Mouse (Mus musculus) limb, embryonic 11.5 days (tissue): ENCODE results near the gene Atp6v1g2. TPM values are rescaled to one million over a fixed set of nuclear protein-coding genes. Genes with fewer than 3 reads are reported as not detected.

Experiments
- ATAC-seq: fragments of 200-750 bp; cut with Nextera tagmentation; 2 replicates; pipeline ENCODE4 v1.8.0; 2017; ENCODE audit warnings: low read depth; ENCODE audit not compliant: insufficient number of reproducible peaks, low FRiP score, low TSS enrichment
- DNase-seq: peaks from one replicate; pipeline ENCODE4 v3.0.0-alpha.2; 2015; ENCODE audit warnings: low spot score
- H3K27ac ChIP-seq: fragments of 300-500 bp; sonication (generic); replicated peaks from 2 replicates; pipeline ENCODE4 v1.5.1; 2014; ENCODE audit warnings: low read depth, mild to moderate bottlenecking, low read length
- H3K27me3 ChIP-seq: fragments of 300-500 bp; sonication (generic); 2 replicates; pipeline ENCODE4 v1.6.1; 2014; ENCODE audit warnings: mild to moderate bottlenecking, low read length, mixed read lengths; ENCODE audit not compliant: control insufficient read depth, insufficient read depth
- H3K36me3 ChIP-seq: fragments of 300-500 bp; sonication (generic); 2 replicates; pipeline ENCODE4 v1.6.1; 2014; ENCODE audit warnings: mild to moderate bottlenecking, low read length, moderate library complexity, mixed read lengths; ENCODE audit not compliant: control insufficient read depth, insufficient read depth
- H3K4me1 ChIP-seq: fragments of 300-500 bp; sonication (generic); 2 replicates; pipeline ENCODE4 v1.6.1; 2014; ENCODE audit warnings: low read length, mixed read lengths; ENCODE audit not compliant: control insufficient read depth, insufficient read depth
- H3K4me2 ChIP-seq: fragments of 300-500 bp; sonication (generic); 2 replicates; pipeline ENCODE4 v1.6.1; 2014; ENCODE audit warnings: low read depth, mild to moderate bottlenecking, moderate library complexity; ENCODE audit not compliant: severe bottlenecking
- H3K4me3 ChIP-seq: fragments of 300-500 bp; sonication (generic); 2 replicates; pipeline ENCODE4 v1.5.1; 2014; ENCODE audit warnings: low read depth, low read length
- H3K9ac ChIP-seq: fragments of 300-500 bp; sonication (generic); 2 replicates; pipeline ENCODE4 v1.6.1; 2014; ENCODE audit warnings: mild to moderate bottlenecking, low read length
- H3K9me3 ChIP-seq: fragments of 300-500 bp; sonication (generic); 2 replicates; pipeline ENCODE4 v1.6.1; 2016; ENCODE audit warnings: low read length; ENCODE audit not compliant: control insufficient read depth
- WGBS: fragments of 180-500 bp; shearing (Covaris S2); extraction: QIAGEN DNeasy Blood & Tissue Kit; methylation state at CpG from one replicate; pipeline ENCODE4 v1.1.7; 2014; 5-methylcytosine and 5-hydroxymethylcytosine counted together
- polyA plus RNA-seq: library from polyadenylated mRNA; unstranded; fragments of >200 nt; fragmentation: Nextera tagmentation; extraction: Ambion mirVana; gene quantifications from 2 replicates; pipeline ENCODE4 v1.2.1, GENCODE M21; 2014

Gene Atp6v1g2
- polyA plus RNA-seq, 1 experiment from 2014 or later: 5.9 TPM

DNA sequence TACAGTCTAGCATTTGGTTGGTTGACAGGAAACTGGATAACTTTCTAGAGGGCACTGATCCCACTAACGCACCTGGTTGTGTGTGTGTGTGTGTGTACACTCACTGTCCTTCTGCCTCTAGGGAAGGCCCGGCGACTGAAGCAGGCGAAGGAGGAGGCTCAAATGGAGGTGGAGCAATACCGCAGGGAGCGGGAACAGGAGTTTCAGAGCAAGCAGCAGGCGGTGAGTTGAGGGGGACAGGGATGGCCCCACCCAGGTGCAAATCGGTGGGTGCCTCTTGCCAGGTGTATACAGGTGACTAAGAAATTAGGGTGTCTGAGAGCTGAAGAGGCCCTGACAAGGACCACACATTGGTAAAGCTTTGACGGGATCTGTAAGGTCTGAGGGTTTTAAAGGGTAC, 3.5 kb downstream of the Atp6v1g2 start:
- Histone ChIP-seq H3K27ac (no peak overlapping the region), H3K27me3 (no peaks in the 10 kb centered on the region), H3K36me3 (no peaks in the 10 kb centered on the region; the same call in 1 of the 2 replicates), H3K4me3 (no peak overlapping the region), H3K9ac (no peak overlapping the region), H3K9me3 (no peaks in the 10 kb centered on the region), H3K4me1 (peaks cover 8% of the 10 kb centered on the region; the same call in 1 of the 2 replicates), H3K4me2 (no peak overlapping the region; the same call in 1 of the 2 replicates)
- ATAC-seq (no peak), DNase-seq (no peak)
- WGBS: 73% methylated on average over 9 of the region's 9 CpGs

DNA sequence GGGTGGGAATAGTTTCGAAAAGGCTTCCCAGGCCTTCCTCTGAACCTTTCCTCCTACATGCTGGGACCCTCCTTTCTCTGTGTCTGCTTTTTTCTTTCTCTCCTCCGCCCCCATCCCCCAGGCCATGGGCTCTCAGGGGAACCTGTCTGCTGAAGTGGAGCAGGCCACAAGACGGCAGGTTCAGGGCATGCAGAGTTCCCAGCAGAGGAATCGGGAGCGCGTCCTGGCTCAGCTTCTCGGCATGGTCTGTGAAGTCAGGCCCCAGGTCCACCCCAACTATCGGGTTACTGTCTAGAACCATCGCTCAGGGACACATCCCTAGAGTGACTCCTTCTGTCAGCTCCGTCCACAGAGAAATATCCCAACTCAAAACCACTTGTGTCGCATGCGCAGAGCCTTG, 4.0 kb downstream of the Atp6v1g2 start:
- Histone ChIP-seq H3K4me3 (no peak overlapping the region), H3K27ac (no peak overlapping the region), H3K9ac (no peak overlapping the region), H3K4me1 (peaks cover 8% of the 10 kb centered on the region; the same call in 1 of the 2 replicates), H3K27me3 (no peaks in the 10 kb centered on the region), H3K9me3 (no peaks in the 10 kb centered on the region), H3K36me3 (no peaks in the 10 kb centered on the region; the same call in 1 of the 2 replicates), H3K4me2 (no peak overlapping the region)
- 88% methylated on average over 12 of the region's 12 CpGs for WGBS
- DNase-seq: no peak
- ATAC-seq: no peak

DNA sequence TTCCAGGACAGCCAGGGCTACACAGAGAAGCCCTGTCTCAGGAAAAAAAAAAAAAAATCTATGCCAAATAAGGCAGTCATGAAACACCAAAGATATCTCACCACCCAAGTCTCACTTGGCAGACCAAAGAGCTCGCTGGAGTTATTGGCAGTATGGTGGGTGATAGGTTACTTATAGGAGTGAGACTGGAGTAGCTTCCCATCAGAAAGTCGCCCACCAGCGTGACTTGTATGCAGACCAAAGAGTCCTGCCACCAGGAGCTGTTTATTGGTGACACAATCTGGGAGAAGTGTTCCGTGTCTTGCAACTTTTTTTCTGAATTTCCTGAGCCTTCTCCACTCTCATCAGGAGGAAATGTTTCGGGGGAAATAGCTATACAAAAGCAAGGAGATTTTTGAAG, 6.2 kb downstream of the Atp6v1g2 start:
- H3K9ac ChIP-seq: no peak overlapping the region
- 81% methylated on average over 5 of the region's 5 CpGs for WGBS
- DNase-seq (no peak), ATAC-seq (no peak)
- H3K9me3 ChIP-seq: no peaks in the 10 kb centered on the region
- no peaks in the 10 kb centered on the region for H3K27me3 ChIP-seq
- no peak overlapping the region for H3K4me2 ChIP-seq
- no peak overlapping the region for H3K4me3 ChIP-seq
- peaks cover 18% of the 10 kb centered on the region for H3K4me1 ChIP-seq
- peaks cover 13% of the 10 kb centered on the region for H3K36me3 ChIP-seq
- H3K27ac ChIP-seq: no peak overlapping the region

DNA sequence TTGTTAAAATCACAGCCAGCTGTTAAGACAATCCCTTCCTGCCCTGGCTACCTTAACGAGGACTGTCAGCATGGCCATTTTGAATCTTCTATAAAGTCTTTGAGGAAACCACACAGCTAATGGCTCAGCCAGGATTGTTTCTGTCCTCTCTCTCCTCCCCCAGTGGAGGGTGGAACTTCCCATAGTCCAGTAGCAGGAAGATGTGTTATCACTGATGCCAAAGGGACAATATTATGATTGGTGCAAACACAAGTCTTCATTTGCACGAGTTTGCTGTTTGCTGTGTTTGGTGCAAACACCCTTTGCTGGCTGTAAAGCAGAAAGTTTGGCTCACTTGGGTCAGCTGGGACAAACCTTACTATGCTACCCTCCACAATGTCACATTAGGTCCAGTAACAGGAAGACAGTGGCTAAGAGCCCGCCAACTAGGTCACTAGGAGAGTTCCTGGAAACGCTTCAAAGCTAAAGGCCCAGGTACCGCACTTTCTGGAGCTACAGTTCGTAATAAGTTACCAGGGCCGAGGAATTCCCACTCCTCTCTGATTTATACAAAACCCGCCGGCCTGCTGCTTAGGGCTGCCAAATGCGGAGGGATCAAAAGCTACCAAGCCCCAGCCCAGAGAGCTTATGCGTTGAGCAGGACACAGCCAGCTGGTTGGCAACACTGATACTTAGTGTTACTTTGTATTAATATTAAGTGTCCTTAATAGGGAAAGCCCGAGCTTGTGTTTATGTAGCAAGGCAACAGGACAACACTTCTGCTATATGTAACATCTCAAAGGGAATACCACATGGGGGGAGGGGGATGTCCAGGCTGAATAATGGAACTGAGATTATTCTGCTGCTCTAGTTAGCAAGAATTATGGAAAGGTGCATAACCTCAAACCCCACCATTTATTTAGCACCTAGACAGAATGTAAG, 7.2 kb downstream of the Atp6v1g2 start:
- H3K9me3 ChIP-seq: no peaks in the 10 kb centered on the region
- H3K27me3 ChIP-seq: no peaks in the 10 kb centered on the region
- peaks cover 21% of the 10 kb centered on the region for H3K36me3 ChIP-seq
- peak overlapping the region; percentile 94 for H3K4me2 ChIP-seq
- H3K4me1 ChIP-seq: peaks cover 22% of the 10 kb centered on the region
- H3K9ac ChIP-seq: peak overlapping the region; percentile 100
- H3K27ac ChIP-seq: peak overlapping the region; percentile 14; the same call in 1 of the 2 replicates
- no peak for DNase-seq
- whole genome bisulfite sequencing: 31% methylated on average over 12 of the region's 12 CpGs
- H3K4me3 ChIP-seq: peak overlapping the region; percentile 98
- ATAC-seq: peak; percentile 6; the same call in 1 of the 2 replicates

DNA sequence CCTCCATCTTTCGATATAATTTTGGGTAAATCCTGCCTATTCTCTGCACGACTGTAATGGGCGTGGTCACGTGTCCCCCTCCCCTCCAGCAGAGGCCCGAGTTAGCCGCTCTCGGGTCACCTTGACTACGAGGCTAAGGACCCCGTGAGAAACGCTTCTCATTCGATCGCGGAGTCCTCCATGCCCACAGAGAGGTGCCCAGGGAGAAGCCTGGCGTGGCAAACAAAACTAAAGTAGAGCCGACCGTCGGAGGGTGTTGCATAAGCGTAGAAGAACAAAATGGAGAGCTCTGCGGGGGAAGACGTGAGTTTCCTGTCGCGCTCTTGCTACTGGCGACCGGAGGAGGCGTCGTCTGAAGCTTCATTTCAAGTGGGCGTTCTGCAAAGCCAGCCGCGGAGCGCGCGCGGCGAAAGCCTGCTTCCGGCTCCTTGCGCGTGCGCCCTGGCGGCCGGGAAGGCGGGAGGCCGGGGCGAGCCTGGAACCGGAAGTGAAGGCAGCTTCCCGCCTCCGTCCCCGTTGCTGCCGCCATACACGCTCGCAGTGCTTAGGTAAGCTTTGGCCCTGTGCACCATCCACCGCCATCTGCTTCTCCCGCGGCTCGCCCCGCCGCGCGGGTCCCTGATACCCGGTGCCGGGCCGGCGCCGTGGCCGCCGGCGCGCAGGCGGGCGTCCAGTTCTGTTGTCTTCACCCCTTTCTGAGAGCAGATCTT, 8.0 kb downstream of the Atp6v1g2 start, which contains the start of gene Ddx39b:
TSS of gene Ddx39b (plus strand) at position 442 of the 710 bp plus-strand sequence.
- peak within 1 kb of the TSS; percentile 94 for H3K4me2 ChIP-seq
- ATAC-seq (peak; percentile 91), DNase-seq (peak; percentile 96)
- no peaks in the 10 kb centered on the region for H3K27me3 ChIP-seq
- H3K4me1 ChIP-seq: peaks cover 22% of the 10 kb centered on the region
- H3K9ac ChIP-seq: peak within 1 kb of the TSS; percentile 100
- H3K27ac ChIP-seq: peak within 1 kb of the TSS; percentile 98
- no peaks in the 10 kb centered on the region for H3K9me3 ChIP-seq
- peak within 1 kb of the TSS; percentile 98 for H3K4me3 ChIP-seq
- under 1% methylated on average over 69 of the region's 69 CpGs for WGBS
- H3K36me3 ChIP-seq: peaks cover 28% of the 10 kb centered on the region

DNA sequence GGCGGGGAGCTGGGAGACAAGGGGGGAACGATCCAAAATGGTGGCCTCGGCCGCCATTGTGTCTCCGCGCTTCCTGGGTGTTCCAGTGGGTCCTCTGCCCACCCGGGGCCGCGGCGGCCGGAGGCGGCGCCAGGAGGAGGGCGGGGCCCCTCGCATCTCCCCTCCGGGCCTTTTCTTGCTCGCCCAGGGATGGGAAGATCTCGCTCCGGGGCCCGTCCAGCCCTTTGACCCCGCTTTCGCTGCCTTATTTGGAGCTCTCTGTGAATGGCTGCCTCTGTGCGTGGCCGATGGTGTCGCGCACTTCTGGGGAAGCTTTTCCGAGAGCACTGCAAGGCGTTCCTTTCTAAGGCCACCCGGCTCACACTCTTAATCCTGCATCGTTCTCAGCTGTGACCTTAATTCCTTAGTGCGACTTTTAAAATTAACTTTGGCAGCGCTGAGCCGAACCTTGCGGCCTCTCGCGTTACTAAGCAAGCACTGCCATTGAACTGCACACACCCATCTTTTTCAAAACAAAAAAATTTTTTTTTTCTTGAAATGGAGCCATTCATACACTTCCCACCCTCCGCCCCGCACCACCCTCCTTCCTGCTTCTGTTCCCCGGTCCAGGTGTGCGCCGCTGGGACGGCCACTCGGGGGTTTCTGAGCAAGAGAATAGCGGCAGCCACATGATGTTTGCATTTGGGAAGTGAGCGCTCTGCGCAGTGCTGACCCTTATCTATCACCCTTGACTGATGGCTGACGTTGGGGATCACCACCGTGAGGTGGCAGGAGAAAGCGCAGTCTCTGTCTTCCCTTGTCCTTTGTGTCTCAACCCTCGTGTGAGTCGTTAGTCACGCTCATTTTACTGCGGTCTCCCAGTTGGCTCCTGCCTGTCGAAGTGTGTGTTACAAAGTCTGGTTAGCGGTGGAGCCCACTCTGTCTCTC, 8.8 kb downstream of the Atp6v1g2 start:
- WGBS: under 1% methylated on average over 55 of the region's 55 CpGs
- peaks cover 22% of the 10 kb centered on the region for H3K4me1 ChIP-seq
- ATAC-seq (peak; percentile 27; the same call in 1 of the 2 replicates), DNase-seq (peak; percentile 63)
- H3K27me3 ChIP-seq: no peaks in the 10 kb centered on the region
- H3K27ac ChIP-seq: peak overlapping the region; percentile 98
- H3K9ac ChIP-seq: peak overlapping the region; percentile 100
- no peaks in the 10 kb centered on the region for H3K9me3 ChIP-seq
- peaks cover 36% of the 10 kb centered on the region for H3K36me3 ChIP-seq
- H3K4me3 ChIP-seq: peak overlapping the region; percentile 98
- H3K4me2 ChIP-seq: peak overlapping the region; percentile 94

DNA sequence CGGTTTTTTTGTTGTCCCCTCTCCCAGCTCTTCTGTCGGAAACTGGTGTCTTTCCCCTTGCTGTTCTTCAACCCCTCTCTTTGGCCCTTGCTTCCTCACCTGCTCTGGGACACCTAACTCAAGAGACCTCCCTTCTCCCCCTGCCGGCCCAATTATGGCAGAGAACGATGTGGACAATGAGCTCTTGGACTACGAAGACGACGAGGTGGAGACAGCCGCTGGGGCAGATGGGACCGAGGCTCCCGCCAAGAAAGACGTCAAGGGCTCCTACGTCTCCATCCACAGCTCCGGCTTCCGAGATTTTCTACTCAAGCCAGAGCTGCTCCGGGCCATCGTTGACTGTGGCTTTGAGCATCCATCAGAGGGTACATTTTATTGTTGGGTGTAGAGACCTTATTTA, 9.6 kb downstream of the Atp6v1g2 start:
- Histone ChIP-seq H3K9me3 (no peaks in the 10 kb centered on the region), H3K4me1 (peaks cover 22% of the 10 kb centered on the region), H3K27ac (peak overlapping the region; percentile 98; the same call in 1 of the 2 replicates), H3K4me3 (peak overlapping the region; percentile 98), H3K4me2 (peak overlapping the region; percentile 94), H3K27me3 (no peaks in the 10 kb centered on the region), H3K9ac (peak overlapping the region; percentile 100), H3K36me3 (peaks cover 41% of the 10 kb centered on the region)
- ATAC-seq (no peak), DNase-seq (peak; percentile 53)
- WGBS: 8% methylated on average over 16 of the region's 16 CpGs
